Mouse (Mus musculus): ENCODE results near the gene Rapgef1. TPM values are rescaled to one million over a fixed set of nuclear protein-coding genes. Genes with fewer than 3 reads are reported as not detected.

The Rapgef1 gene
- polyA plus RNA-seq, 1 experiment = 44.3 TPM

DNA sequence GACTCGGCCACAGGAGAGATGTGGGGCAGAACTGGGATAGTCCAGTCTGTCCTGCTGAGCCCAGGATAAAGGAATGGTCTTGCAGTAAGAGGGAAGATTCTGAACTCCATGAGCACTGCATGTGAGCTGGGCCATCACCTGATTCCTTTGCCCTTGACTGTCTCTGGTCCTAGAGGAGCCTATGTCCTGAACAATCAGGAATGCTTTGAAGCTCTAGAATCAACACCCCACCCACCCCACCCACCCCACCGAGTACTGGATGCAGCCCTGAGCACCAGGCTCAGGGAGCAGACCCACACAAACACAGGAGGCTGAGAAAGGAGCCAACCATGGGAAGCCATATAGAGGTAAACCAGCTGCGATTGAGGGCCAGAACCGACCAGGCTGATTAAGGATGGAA is 129.0 kb downstream of the Rapgef1 start:
- no peak for TF ChIP-seq GATA1 (IDR thresholded peaks at IDR 0.05; ENCODE audit: low read length)

DNA sequence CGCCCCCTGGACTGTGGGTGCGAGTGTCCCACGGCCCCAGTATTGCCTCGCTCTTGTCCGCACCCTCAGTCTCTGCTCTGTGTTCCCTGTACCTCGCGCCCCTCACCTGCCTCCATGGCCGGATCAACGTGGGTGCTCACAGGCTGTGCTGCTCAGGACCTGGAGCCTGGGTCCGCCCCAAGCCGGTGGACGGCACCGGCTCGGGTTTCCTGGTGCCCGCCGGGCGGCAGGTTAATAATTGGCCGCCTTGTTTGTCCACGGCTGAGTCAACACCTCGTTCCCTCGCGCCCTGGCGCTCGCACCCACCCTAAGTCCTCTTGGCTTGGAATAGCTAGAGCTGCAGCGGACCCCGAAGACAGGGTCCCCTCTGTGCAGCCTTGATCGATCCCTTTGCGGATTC is 132.0 kb downstream of the Rapgef1 start, which contains the start of gene Gm13420:
TSS of gene Gm13420 (minus strand) at position 189 of the 400 bp plus-strand sequence.
- TF ChIP-seq GATA1 (IDR thresholded peaks at IDR 0.05; ENCODE audit: low read length) = no peak

DNA sequence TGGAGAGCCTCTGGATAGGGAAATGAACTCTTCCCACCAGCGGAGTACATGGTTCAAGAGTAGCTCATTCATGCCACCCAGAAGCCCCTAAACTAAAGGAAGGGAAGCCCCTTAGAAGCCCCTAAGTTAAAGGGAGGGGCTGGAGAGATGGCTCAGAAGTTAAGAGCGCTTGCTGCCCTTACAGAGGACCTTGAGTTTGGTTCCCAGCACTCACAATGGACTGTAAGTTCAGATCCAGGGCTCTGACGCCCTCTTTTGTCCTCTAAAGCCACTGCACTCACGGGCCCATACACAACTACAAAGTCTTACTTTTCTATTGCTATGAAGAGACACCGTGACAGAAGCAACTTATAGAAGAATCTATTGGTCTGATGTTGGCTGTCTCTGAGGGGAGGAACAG is 132.9 kb downstream of the Rapgef1 start:
- no peak for TF ChIP-seq GATA1 (IDR thresholded peaks at IDR 0.05; ENCODE audit: low read length)

DNA sequence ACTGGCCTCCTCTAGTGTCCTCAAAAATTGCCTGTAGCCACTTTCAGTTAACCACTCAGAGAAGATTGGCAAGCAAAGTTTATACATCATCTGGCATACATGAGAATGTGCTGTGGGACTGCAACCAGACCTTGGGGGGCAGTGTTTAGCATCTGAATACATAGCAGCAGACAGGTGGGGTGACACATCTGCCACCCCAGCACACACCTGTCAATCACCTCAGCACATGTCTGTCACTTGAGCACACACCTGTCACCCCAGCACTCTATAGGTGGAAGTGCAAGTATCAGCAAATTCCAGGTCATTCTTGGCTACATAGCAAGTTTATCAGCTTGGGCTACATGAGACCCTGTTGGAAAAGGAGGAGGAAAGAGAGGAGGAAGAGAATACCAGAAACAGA is 136.2 kb downstream of the Rapgef1 start:
- TF ChIP-seq GATA1 (IDR thresholded peaks at IDR 0.05; ENCODE audit: low read length) = no peak

DNA sequence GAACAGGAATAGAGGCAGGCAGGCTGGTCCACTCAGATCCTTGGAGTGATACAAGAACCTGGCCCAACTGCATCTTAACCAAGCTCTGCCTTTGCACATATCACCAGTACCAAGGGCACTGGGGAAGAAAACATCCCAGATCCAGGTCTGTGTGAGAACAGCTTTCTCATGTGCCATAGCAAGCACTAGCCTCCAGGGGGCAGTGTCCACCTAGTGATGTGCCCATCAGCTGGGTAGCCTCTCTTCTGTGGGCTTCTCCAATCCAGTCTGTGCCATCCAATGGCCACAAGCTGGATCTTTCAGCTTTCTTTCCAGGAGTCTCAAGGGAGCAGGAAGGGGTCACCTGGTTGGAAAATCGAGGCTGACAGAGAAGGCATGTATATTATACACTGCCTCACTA is 145.3 kb downstream of the Rapgef1 start:
- no peak for TF ChIP-seq GATA1 (IDR thresholded peaks at IDR 0.05; ENCODE audit: low read length)

DNA sequence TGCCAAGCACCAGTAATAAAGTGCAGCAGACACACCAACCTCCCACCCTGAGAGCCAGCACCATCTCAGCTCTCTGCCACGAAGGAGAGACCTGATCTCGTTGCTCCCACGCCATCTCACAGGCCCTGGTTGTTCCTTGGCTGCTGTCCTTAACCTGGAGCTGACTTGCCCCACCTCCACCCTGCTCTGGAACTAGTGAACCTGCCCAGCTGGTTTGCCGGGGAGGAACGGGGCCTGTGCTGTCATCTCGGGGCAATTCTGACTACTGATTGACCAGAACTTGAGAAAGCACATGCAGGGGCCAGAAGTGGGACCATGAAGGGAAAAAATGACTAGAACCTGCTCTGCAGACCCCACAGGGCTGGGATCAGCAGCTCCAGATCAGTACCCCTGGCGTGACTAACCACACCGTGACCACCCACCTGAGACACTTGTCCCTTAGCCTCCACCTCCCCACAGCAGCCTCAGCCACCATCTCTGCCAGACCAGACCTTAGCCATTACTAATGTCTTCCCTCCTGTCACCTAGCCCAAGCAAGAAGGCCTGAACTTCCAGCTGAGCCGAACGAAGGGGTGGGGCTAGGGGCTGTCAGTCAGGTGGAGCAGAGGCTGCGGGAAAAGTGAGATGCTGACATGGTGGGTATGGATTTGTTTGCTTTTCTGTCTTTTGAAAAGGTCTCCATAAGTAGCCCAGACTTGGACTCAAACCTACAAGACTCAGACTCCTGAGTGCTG is 148.6 kb downstream of the Rapgef1 start:
- TF ChIP-seq GATA1 (IDR thresholded peaks at IDR 0.05; ENCODE audit: low read length) = no peak

DNA sequence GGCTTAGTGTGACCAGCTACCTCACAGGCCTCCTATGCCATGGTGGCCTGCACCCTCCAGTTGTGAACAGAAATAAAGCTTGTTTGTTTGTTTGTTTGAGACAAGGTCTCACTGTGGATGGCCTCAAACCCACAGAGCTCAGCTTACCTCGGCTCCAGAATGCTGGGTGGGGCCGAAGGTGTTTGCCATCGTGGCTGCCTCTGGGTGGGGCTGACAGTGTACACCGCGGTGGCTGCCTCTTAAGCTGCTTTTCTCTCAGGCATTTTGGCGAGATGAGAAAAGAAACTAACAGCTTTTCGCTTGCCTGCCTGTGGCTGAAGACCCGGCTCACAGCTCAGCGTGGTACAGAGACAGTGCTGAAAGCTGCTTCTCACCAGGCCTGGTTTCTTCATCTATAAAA is 149.4 kb downstream of the Rapgef1 start:
- TF ChIP-seq GATA1 (IDR thresholded peaks at IDR 0.05; ENCODE audit: low read length) = no peak

DNA sequence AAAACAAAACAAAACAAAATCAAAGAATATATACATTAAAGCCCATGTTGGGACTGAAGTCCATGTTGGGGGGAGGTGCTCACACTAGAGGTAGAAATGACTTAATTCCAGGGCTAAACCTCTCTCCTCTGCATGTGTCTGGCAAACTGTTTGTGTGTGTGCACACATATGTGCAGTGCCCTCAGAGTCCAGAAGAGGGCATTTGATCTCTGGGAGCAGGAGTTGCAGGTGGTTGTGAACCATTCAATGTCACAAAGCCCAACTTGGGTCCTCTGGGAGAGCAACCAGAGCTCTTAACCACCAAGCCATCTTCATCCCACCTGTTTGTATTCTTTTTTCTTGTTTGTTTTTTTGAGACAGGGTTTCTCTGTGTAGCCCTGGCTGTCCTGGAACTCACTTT is 150.6 kb downstream of the Rapgef1 start:
- no peak for TF ChIP-seq GATA1 (IDR thresholded peaks at IDR 0.05; ENCODE audit: low read length)

DNA sequence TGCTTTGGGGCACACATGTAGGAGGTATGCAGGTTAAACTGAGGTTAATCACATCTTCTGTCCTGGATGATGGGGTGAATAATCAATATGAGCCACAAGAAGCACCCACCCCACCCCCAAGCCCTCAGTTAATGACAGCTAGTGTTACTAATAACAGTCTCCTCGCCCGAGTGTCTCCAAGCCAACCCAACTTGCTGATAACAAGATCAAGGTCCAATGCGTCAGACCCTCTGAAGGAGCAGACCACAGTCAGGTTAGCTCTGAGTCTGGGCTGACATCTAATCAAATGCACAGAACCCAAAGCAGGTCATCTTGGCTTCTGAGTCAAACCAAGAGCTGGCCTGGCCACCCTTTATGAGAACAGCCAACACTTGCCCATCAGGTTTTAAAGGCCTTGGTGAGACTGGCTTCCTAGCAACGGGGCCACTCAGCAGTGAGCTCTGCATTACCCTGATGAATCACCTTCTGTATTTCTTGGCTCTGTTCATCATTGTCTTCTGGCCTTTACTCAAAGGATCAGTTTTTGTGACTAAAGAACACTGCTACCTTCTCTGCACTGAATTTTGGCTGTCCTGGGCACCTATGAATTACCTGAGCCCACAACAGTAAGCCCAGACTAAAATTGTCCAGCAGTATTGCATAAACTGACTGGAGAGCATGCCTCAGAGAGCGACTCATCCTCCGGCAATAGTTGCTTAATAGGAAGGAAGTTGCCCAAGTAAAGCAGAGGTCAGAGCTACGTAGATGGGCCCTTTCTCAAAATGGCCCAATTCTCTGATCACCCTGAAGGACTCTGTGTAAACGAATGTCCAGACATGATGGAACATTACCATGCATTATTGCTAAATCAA is 152.3 kb downstream of the Rapgef1 start:
- TF ChIP-seq GATA1 (IDR thresholded peaks at IDR 0.05; ENCODE audit: low read length) = no peak

DNA sequence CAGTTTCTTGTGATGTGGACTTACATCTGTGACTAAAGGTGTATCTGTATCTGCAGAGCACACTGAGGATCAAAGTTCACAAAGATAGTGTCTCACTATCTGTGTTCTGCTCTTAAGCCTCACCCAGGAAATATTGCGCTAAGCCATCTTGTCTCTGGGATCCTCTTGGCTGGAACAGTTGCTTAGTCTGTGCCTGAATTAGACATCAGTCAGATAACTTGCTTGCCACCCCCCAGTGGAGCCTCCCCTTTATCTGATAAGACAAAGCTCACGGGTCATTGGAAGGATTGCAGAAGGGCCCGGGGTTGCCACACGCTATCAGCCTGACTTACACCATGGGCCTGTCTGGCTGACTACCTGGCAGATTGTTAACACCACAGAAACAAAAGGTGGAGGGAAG is 153.8 kb downstream of the Rapgef1 start:
- no peak for TF ChIP-seq GATA1 (IDR thresholded peaks at IDR 0.05; ENCODE audit: low read length)

DNA sequence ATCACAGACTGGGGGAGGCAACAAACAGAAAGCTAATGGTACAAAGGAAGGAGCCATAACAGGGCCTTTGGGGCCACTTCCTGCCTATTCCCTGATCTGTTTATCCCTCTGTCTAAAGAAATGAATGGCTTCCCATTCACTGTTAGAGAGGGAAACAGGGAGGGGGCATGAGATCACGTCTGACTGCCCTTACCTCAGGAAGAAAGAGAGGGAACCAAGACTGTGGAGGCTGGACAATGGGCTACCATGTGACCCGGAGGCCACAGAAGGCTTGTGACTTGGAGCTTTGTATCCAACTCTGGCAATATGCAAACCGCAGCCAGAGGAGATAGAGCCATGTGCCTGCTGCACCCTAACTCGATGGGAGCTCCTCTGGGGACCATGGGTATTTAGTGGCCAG is 164.8 kb downstream of the Rapgef1 start:
- no peak for TF ChIP-seq GATA1 (IDR thresholded peaks at IDR 0.05; ENCODE audit: low read length)

DNA sequence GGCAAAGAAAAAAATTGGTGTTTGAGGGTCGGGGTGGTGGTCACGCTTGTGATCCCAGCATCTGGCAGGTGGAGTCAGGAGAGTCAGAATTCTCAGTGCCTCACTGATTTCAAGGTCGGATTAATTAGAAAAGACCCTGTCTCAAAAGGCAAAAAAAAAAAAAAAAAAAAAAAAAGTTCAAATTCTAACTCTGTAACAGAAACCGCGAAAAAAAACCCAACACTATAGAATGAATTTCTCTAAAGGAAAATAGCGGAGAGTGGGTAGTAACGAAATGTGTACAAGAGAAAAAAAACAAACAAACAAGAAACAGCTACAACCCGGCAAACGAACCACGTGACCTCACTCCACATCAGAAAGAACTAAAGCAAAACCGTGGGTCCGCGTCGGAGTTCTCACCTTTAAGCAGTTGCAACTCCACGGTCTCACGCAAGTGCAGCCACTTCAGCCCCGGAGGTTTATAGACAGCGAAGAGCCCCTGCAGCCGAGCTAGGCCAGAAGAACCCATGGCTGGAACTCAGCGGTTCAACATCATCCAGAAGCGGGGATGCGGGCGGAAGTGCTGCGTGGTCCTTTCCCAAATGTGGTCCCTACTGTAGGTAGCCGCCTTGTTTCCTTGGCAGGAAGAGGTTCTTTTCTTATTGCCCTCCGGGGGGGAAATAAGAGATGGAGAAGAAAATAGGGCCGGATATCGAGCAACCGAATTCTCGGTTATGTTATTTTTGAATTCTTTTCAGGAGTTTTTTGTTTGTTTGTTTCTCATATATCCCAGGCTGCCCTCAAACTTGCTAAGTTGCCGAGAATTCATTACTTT is 167.8 kb downstream of the Rapgef1 start, which contains the start of gene Coq4:
TSS of gene Coq4 (plus strand) at position 390 of the 814 bp plus-strand sequence.
- no peak for TF ChIP-seq GATA1 (IDR thresholded peaks at IDR 0.05; ENCODE audit: low read length)

DNA sequence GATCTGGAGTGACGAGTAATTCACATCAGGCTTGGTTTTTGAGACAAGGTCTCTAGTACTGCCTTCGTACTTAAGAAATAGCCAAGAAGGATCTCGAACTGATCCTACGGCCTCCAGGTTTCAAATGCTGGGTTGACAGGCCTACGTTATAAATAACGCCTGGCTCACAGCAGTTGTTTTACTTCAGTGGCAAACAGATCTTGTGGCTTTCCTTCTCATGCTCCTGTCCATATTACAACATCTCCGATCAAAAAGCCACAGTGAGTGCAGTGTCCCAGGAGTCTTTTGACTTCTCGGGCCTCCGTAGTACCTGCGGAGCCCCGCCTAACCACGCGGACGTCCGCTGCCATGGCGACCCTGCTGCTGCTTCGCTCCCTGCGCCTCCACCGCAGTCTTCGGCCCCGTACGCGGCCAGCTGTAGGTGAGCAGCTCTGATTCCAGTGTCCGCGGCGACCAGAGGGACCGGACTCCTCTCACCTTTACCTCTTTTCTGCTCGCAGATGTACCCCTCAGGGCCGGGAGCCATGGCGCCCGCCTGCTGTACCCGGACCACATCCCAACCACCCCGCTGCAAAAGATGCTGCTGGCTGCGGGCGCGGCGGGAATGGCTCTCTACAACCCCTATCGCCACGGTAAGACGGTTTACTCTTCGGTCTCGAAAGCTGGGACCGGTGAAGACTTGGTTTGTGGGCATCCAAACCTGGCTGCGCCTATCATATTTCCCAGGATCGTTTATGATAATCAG is 168.6 kb downstream of the Rapgef1 start, which contains the start of gene Trub2:
TSS of gene Trub2 (minus strand) at position 566 of the 745 bp plus-strand sequence.
- no peak for TF ChIP-seq GATA1 (IDR thresholded peaks at IDR 0.05; ENCODE audit: low read length)

Other genes starting within 250 kb of the Rapgef1 start
- not detected in 2 replicates for gene Gm13420, start 132.0 kb downstream of the Rapgef1 start, polyA plus RNA-seq (2012)
- gene Gm13547, start 139.6 kb downstream of the Rapgef1 start, polyA plus RNA-seq (2012) = not detected in 2 replicates
- gene Coq4, start 167.8 kb downstream of the Rapgef1 start, polyA plus RNA-seq (2012) = 173 and 218 TPM in 2 replicates
- gene Trub2, start 168.8 kb downstream of the Rapgef1 start, polyA plus RNA-seq (2012) = 7.6 and 14.8 TPM in 2 replicates
- 8.8 and 10.6 TPM in 2 replicates for gene Slc27a4, start 182.9 kb downstream of the Rapgef1 start, polyA plus RNA-seq (2012)
- 40.5 and 77.1 TPM in 2 replicates for gene Urm1, start 200.4 kb downstream of the Rapgef1 start, polyA plus RNA-seq (2012)
- gene Cercam, start 249.4 kb downstream of the Rapgef1 start, polyA plus RNA-seq (2012) = 22.5 and 33.9 TPM in 2 replicates